Mouse (Mus musculus) heart, embryonic 10.5 days (tissue): ENCODE measurements around the gene Jmjd7. TPM values are rescaled to one million over a fixed set of nuclear protein-coding genes. Genes with fewer than 3 reads are reported as not detected.

ENCODE experiments used
- DNase-seq: peaks from one replicate; pipeline ENCODE4 v3.0.0-alpha.2; 2017; ENCODE audit warnings: low spot score
- H3K27ac ChIP-seq: fragments of 300-500 bp; sonication (generic); 2 replicates; pipeline ENCODE4 v1.5.1; 2016; ENCODE audit warnings: mild to moderate bottlenecking
- H3K27me3 ChIP-seq: fragments of 300-500 bp; sonication (generic); 2 replicates; pipeline ENCODE4 v1.6.1; 2016; ENCODE audit warnings: mild to moderate bottlenecking; ENCODE audit not compliant: poor library complexity, insufficient read depth, severe bottlenecking
- H3K36me3 ChIP-seq: fragments of 300-500 bp; sonication (generic); 2 replicates; pipeline ENCODE4 v1.6.1; 2016; ENCODE audit warnings: mild to moderate bottlenecking, moderate library complexity
- H3K4me1 ChIP-seq: fragments of 300-500 bp; sonication (generic); 2 replicates; pipeline ENCODE4 v1.6.1; 2016; ENCODE audit warnings: mild to moderate bottlenecking
- H3K4me3 ChIP-seq: fragments of 300-500 bp; sonication (generic); 2 replicates; pipeline ENCODE4 v1.5.1; 2016; ENCODE audit warnings: mild to moderate bottlenecking, moderate library complexity
- H3K9me3 ChIP-seq: fragments of 300-500 bp; sonication (generic); 2 replicates; pipeline ENCODE4 v1.6.1; 2016; ENCODE audit warnings: mild to moderate bottlenecking, moderate library complexity
- WGBS: fragments of 180-500 bp; shearing (Covaris S2); methylation state at CpG from one replicate; pipeline ENCODE4 v1.1.7; 2016; 5-methylcytosine and 5-hydroxymethylcytosine counted together
- polyA plus RNA-seq: library from polyadenylated mRNA; unstranded; fragments of >200 nt; fragmentation: Nextera tagmentation; extraction: Ambion mirVana; gene quantifications from 2 replicates; pipeline ENCODE4 v1.2.1, GENCODE M21; 2016

Jmjd7 gene
- polyA plus RNA-seq, 1 experiment from 2014 or later: 17.6 TPM

DNA sequence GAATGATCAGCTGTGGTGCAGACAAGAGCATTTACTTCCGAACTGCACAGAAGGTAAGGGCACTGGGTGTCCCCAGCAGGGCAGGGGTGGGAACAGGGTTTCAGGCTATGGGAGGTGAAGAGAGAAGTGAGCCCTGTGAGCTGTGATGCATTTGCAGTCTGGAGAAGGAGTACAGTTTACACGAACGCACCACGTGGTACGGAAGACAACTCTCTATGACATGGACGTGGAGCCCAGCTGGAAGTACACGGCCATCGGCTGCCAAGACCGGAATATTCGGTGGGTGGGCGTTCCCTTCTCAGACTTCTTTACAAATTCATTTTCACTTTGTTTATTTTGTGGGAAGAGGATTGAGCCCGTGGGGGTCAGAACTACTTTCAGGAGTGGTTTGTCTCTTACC is 9.7 kb upstream of the Jmjd7 start:
- Histone ChIP-seq H3K4me1 (peaks cover 7% of the 10 kb centered on the region), H3K27ac (no peak overlapping the region), H3K36me3 (peaks cover 70% of the 10 kb centered on the region), H3K27me3 (no peaks in the 10 kb centered on the region), H3K9me3 (no peaks in the 10 kb centered on the region), H3K4me3 (no peak overlapping the region)
- 90% methylated on average over 12 of the region's 12 CpGs for WGBS
- no peak for DNase-seq

DNA sequence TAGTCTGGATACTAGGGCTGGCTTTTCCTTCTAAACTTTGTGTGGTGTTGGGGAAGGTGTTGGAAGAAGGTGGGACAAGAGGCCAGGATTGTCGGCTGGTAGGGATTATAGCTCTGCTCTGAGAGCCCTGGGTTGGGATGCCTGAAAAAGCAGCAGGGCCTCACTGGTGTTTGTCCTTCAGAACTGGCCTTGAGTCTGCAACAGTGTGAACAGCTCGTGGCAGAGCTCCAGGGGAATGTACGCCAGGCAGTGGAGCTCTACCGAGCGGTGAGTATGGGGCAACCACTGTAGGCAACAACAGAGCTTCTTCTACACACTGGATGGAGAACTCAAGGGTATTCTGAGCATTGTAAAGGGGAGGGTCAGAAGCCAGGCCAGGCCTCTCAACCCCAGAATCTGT is 2.9 kb upstream of the Jmjd7 start:
- no peaks in the 10 kb centered on the region for H3K9me3 ChIP-seq
- 80% methylated on average over 5 of the region's 5 CpGs for WGBS
- H3K27me3 ChIP-seq: no peaks in the 10 kb centered on the region
- H3K36me3 ChIP-seq: peaks cover 64% of the 10 kb centered on the region
- H3K27ac ChIP-seq: peak overlapping the region; percentile 24; the same call in 1 of the 2 replicates
- peaks cover 11% of the 10 kb centered on the region for H3K4me1 ChIP-seq
- no peak for DNase-seq
- H3K4me3 ChIP-seq: no peak overlapping the region

DNA sequence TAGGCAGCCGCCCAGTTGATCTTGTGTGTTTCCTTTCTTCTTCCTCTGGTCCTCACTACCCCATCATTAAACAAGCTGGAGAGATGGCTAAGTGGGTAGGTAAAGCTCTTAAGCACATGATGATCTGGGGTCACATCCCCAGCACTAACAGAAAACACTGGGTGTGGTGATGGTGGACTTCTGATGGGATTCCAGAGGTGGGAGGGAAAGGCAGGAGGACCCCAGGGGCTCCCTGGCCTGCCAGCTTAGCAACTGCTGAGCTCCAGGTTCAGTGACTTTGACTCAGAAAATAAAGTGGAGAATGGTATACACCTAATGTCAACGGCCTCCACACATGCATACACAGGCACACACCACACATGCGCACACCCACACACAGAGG is 658 bp downstream of the Jmjd7 start:
- WGBS: 48% methylated on average over 3 of the region's 3 CpGs
- Histone ChIP-seq H3K9me3 (no peaks in the 10 kb centered on the region), H3K27me3 (no peaks in the 10 kb centered on the region), H3K4me3 (peak overlapping the region; percentile 84), H3K4me1 (peaks cover 22% of the 10 kb centered on the region), H3K27ac (peak overlapping the region; percentile 93), H3K36me3 (peaks cover 64% of the 10 kb centered on the region)
- DNase-seq: no peak

DNA sequence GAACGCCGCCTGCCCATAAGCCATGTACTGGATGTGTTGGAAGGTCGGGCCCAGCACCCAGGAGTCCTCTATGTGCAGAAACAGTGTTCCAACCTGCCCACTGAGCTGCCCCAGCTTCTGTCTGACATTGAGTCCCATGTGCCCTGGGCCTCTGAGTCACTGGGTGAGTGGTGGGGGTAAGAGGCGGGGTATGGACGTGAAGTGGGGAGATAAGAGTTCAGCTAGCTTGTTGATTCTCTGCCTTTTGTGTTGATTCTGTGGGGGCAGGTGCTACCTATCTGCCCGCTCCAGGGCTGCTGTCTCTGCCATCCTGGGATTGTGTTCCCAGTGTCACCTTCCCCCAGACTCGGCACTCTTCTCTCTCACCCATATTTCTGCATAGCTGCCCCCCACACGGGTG is 3.1 kb downstream of the Jmjd7 start:
- Histone ChIP-seq H3K4me1 (peaks cover 22% of the 10 kb centered on the region), H3K36me3 (peaks cover 64% of the 10 kb centered on the region), H3K27ac (no peak overlapping the region), H3K27me3 (no peaks in the 10 kb centered on the region), H3K4me3 (no peak overlapping the region), H3K9me3 (no peaks in the 10 kb centered on the region)
- no peak for DNase-seq
- WGBS: 72% methylated on average over 8 of the region's 8 CpGs

DNA sequence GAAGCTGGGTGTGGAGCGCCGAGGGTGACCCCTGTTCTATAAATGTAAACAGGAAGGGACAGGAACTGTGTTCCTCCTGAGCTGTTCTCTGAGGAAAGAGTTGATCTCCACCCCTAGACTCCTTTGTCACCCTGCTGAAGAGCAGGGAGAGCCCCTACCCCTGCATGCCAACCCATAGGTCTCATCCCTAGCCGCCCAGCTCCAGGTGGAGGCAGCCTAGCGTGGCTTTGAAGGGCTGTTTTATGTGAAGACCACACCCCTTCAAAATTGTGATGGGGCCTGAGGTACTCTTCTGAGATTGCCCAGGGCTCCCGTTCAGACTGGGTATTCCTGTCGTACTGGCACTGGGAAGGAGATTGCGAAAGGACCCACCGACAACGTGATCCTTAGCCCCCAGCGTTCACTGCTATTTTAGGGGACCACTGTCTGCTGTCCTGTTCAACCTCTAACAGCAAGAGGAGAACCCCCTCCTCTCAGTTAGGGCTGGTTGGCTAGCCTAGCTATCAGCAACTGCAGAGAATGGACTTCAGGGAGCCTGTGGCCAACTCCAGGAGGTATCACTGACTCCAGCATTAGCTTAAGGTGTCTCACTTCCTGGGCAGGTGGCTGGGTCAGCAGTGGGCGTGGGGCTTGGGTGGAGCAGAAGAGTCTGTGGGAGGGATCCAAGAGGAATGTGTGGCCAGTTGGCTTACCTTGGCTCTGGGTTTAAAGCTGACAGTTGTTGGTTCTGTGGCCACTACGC is 5.6 kb downstream of the Jmjd7 start, which contains the start of gene Pla2g4b:
Gene Pla2g4b (plus strand): TSS at position 692 of the 742 bp plus-strand sequence.
- Histone ChIP-seq H3K4me3 (no peak within 1 kb of the TSS), H3K27ac (no peak within 1 kb of the TSS), H3K27me3 (no peaks in the 10 kb centered on the region), H3K4me1 (peaks cover 17% of the 10 kb centered on the region), H3K36me3 (peaks cover 86% of the 10 kb centered on the region), H3K9me3 (no peaks in the 10 kb centered on the region)
- no peak for DNase-seq
- 87% methylated on average over 12 of the region's 12 CpGs for WGBS

DNA sequence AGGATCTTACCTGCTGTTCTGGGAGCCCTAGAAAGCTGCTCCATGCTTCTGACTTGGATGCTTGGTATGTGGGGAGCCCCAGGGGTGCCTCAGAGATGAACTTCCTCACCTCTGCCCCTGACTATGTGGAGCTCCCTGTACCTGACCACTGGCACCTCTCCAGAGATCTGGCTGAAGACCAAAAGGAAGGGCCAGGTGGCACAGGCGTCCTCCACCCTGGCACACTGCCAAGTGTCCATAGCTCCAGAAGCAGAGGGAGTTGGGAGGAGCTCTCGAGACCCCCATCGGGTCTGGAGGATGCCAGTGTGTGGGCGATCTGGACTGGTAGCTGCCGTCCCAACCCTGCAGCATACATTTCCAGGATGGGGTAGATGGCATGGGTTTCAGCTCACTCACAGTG is 6.4 kb downstream of the Jmjd7 start:
- Histone ChIP-seq H3K9me3 (no peaks in the 10 kb centered on the region), H3K27ac (no peak overlapping the region), H3K27me3 (no peaks in the 10 kb centered on the region), H3K4me1 (peaks cover 11% of the 10 kb centered on the region; the same call in 1 of the 2 replicates), H3K4me3 (no peak overlapping the region), H3K36me3 (peaks cover 94% of the 10 kb centered on the region)
- no peak for DNase-seq
- 85% methylated on average over 5 of the region's 5 CpGs for WGBS

DNA sequence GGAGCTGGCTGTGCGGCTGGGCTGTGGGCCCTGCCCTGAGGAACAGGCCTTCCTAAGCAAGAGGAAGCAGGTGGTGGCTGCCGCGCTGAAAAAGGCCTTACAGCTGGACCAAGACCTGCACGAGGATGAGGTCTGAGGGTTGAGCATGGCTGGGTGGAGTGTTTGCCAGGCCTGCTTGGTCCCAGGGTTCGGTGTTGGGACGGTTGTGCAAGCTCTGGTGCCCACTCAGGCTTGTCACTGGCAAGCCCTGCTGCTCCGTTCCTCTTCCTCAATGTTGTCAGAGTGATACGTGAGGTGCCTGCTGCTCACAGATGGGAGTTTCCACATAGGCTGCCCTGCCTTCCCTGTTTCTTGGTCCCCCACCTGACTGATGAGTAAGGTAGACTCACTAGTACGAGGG is 10.5 kb downstream of the Jmjd7 start:
- peaks cover 96% of the 10 kb centered on the region for H3K36me3 ChIP-seq
- no peaks in the 10 kb centered on the region for H3K27me3 ChIP-seq
- H3K4me1 ChIP-seq: no peaks in the 10 kb centered on the region
- no peak for DNase-seq
- 92% methylated on average over 9 of the region's 9 CpGs for WGBS
- no peaks in the 10 kb centered on the region for H3K9me3 ChIP-seq
- H3K27ac ChIP-seq: no peak overlapping the region
- H3K4me3 ChIP-seq: no peak overlapping the region

DNA sequence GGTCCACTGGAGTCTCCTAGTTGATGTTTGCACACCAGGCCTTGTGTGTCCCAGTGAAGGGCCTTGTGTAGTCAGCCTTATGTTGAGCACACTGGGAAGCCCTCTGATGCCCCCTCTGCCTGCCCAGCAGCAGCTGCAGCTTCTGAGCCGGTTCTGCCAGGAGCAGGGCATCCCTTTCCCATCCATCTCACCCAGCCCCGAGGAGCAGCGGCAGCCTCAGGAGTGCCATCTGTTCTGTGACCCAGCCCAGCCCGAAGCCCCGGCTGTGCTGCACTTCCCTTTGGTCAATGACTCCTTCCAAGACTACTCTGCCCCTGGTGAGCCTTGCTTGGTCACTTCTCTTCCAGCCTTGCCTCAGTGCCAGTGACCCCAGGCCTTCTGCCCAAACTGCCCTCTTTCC is 13.7 kb downstream of the Jmjd7 start:
- peaks cover 11% of the 10 kb centered on the region for H3K4me1 ChIP-seq
- H3K36me3 ChIP-seq: peaks cover 66% of the 10 kb centered on the region
- 94% methylated on average over 5 of the region's 5 CpGs for WGBS
- H3K27ac ChIP-seq: no peak overlapping the region
- no peak overlapping the region for H3K4me3 ChIP-seq
- H3K27me3 ChIP-seq: peaks cover 7% of the 10 kb centered on the region; the same call in 1 of the 2 replicates
- H3K9me3 ChIP-seq: no peaks in the 10 kb centered on the region
- no peak for DNase-seq

DNA sequence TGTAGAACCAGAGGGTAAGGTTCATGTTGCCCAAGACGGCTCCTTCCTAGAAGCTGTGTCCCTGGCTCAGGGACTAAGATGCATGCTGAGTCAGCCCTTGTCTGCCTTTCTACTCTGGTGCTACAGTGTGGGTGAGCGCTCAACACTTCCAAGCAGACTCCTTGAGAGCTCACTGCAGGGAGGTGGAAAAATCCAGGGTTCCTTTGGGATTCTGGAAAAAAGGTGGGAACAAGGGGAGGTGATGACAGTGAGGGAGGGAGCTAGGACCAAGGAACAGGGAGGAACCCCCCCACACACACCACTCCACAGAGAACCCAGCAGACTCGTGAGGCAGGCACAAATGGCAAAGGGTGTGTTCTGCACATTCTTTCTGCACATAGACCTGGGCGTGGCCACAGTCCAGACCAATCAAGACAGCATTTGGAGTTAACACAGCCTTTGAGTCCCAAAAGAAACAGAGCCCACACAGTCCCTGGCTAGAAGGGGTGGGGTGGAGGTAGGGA is 16.9 kb downstream of the Jmjd7 start:
- H3K4me1 ChIP-seq: peaks cover 19% of the 10 kb centered on the region
- H3K36me3 ChIP-seq: peaks cover 35% of the 10 kb centered on the region
- no peaks in the 10 kb centered on the region for H3K9me3 ChIP-seq
- H3K27ac ChIP-seq: no peak overlapping the region; the same call in 1 of the 2 replicates
- no peak overlapping the region for H3K4me3 ChIP-seq
- 52% methylated on average over 4 of the region's 4 CpGs for WGBS
- no peak for DNase-seq
- H3K27me3 ChIP-seq: peaks cover 38% of the 10 kb centered on the region; the same call in 1 of the 2 replicates

DNA sequence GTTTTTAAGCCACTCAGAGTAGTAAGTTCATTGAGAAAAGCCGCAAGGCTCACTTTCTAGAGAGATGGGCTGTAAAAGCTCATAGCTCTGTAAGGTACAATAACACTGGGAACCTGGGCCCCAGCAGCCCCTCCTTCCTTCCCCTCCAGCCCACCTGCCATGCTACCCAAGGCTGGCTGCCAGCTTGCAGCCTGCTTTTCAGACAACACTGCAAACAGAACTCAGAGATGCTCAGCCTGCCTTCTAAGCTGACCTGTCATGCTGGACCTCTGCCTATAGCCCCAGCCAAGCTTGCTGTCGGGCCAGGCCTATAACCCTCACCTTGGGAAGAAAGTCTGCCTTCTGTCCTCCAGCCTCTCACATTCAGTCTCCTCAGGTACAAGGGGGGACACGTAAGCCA is 17.4 kb downstream of the Jmjd7 start:
- Histone ChIP-seq H3K27ac (no peak overlapping the region), H3K4me3 (no peak overlapping the region), H3K36me3 (peaks cover 29% of the 10 kb centered on the region), H3K9me3 (no peaks in the 10 kb centered on the region), H3K27me3 (peaks cover 43% of the 10 kb centered on the region; the same call in 1 of the 2 replicates), H3K4me1 (peaks cover 19% of the 10 kb centered on the region)
- DNase-seq: no peak
- 85% methylated on average over 3 of the region's 3 CpGs for WGBS

DNA sequence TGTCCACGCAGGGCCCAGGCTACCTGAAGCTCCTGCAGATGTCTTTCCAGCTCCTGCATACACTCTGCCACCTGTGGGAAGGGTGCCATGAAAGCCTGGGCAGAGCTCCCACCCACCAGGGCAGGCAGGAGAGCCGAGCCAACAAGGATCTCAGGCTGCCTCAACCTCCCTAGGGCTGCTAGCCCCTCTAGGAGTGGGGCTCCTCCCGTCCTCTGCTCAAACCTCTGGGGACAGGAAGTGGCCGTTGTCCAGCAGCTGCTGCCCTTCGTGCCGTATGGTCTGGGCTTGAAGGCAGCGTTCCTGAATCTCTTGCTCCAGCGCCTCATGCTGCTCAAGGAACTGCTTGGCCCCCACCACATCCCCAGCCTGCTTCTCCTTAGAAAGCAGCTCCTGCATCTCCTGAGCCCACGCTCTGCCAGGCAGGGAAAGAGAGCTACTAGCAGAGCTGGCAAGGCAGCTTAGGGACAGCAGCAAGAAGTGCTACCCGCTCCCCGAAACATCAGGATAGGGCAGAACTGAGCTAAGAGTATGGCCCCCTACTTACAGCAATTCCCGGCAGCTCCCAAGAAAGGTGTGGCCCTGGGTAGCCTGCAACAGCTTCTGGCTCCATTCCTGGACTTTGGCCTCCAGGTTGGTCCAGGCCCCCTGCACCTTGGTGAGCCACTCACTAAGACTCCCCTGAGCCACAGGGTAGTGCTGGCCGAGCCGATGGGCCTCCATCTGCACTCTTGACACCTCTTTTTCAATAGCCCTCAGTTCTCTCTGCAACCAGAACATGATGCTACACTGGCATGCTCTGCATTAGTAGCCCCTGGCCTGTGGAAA is 19.4 kb downstream of the Jmjd7 start:
- peaks cover 19% of the 10 kb centered on the region for H3K4me1 ChIP-seq
- H3K27me3 ChIP-seq: peaks cover 49% of the 10 kb centered on the region; the same call in 1 of the 2 replicates
- H3K4me3 ChIP-seq: no peak overlapping the region
- DNase-seq: no peak
- 65% methylated on average over 14 of the region's 14 CpGs for WGBS
- no peak overlapping the region for H3K27ac ChIP-seq
- no peaks in the 10 kb centered on the region for H3K9me3 ChIP-seq
- H3K36me3 ChIP-seq: peaks cover 9% of the 10 kb centered on the region

DNA sequence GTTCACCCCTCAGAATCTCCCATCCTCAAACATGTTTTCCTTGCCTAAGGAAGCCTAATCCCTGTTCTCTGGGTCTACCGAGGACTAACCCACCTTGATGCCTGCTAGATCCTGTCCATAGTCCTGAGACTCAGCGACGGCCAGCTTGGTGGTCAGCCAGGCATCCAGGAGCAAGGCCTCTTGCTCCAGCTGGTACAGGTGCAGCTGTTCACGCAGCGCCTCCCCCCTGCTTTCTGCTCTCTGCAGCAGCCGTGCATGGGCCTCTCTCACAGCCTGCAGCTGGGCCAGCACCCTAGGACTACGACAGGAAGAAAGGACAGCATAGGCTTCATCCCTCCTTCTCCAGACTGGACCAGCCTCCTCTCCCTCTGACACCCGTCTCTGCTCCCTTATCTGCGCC is 20.9 kb downstream of the Jmjd7 start:
- Histone ChIP-seq H3K36me3 (no peaks in the 10 kb centered on the region), H3K4me1 (peaks cover 19% of the 10 kb centered on the region), H3K27me3 (peaks cover 49% of the 10 kb centered on the region; the same call in 1 of the 2 replicates), H3K4me3 (no peak overlapping the region), H3K27ac (no peak overlapping the region), H3K9me3 (no peaks in the 10 kb centered on the region)
- WGBS: 72% methylated on average over 9 of the region's 9 CpGs
- DNase-seq: no peak
